Mouse (Mus musculus): Measurements from ENCODE around the gene 1500009L16Rik. TPM values are rescaled to one million over a fixed set of nuclear protein-coding genes. Genes with fewer than 3 reads are reported as not detected.

The 1500009L16Rik gene
- polyA plus RNA-seq (2014; fragmentation: Illumina TruSeq; extraction: RNeasy Lipid Tissue Mini Kit (QIAGEN cat#74804); ENCODE audit: low read depth, low replicate concordance): 4.3 TPM

DNA sequence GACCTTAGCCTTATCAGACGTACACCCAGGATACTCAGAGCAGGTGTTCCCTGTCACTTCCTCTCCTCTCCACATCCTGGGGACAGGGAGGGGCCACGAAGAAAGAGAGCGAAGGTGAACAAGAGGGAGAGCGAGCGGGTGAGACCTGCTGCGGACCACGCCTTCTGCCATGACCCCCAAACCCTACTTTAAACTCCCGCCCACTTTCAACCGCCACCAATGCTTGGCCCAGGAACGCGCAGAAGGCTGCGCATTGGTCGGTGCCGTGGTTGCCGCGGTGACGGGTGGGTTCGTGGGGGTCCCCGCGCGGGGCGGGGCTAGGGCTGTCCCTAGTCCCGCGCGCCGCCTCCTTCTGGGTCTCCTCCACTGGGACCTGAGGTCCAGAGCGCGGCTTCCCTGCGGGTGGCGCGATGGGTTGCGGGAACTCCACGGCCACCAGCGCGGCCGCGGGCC lies at the start of gene 1500009L16Rik:
Gene 1500009L16Rik, plus strand, starts transcription at position 287 of the 453 bp plus-strand sequence.

Other genes with a start within 250 kb of the 1500009L16Rik start
- gene Aldh1l2, start 188.7 kb upstream of the 1500009L16Rik start, polyA plus RNA-seq (2014; fragmentation: Illumina TruSeq; extraction: RNeasy Lipid Tissue Mini Kit (QIAGEN cat#74804); ENCODE audit: low read depth, low replicate concordance): 7.3 TPM
- gene Washc4, start 179.1 kb upstream of the 1500009L16Rik start, polyA plus RNA-seq (2014; fragmentation: Illumina TruSeq; extraction: RNeasy Lipid Tissue Mini Kit (QIAGEN cat#74804); ENCODE audit: low read depth, low replicate concordance): 10.7 TPM
- 117 TPM for gene Appl2, start 74.1 kb upstream of the 1500009L16Rik start, polyA plus RNA-seq (2014; fragmentation: Illumina TruSeq; extraction: RNeasy Lipid Tissue Mini Kit (QIAGEN cat#74804); ENCODE audit: low read depth, low replicate concordance)

Data from heart, adult 10 weeks (tissue).